Mouse (Mus musculus): ENCODE measurements around the gene Abcb7. TPM values are rescaled to one million over a fixed set of nuclear protein-coding genes. Genes with fewer than 3 reads are reported as not detected.

Gene Abcb7
- polyA plus RNA-seq (2015; fragmentation: Nextera tagmentation; extraction: Ambion mirVana): 10.1 and 11.2 TPM in 2 replicates

DNA sequence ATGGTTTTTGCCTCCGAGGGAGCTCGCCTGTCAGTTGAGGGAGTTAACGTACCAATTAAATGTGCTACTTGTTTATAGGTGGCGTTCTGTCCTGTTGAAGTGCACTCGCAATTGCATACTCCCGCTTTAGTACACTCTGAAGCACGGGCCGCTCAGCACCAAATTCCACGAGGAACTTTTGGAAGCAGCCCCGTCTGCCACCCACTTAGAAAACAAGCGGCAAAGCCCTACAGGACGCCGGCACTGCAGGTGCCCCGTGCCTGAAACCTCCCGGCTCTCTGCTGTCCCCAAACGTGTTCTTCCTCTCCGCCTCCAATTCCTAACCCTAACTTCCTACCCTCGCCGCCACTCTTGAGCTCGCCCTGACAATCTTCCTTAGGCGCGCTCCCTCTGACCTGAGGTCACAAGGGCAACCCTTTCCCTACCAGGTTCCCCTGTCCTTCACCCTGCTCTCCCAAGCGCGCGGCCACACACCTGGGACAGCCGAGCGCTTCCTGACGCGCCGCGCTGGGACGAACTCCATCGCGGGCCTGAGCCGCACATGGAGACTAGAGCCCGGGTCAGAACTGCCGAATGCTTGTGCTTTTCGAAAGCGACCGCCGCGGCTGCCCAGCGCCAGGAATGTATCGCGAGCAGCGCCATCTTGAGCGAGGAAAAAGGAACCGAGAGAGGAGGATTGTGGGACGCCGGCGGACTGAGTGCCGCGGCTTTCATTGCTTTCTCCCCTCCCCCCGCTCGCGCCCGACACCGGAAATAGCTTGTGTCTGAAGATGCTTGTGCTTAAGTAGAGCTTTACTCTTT is at the start of gene Abcb7:
TSS of gene Abcb7 (minus strand) at position 674 of the 801 bp plus-strand sequence.
- 15% methylated on average over 56 of the region's 58 CpGs for WGBS

DNA sequence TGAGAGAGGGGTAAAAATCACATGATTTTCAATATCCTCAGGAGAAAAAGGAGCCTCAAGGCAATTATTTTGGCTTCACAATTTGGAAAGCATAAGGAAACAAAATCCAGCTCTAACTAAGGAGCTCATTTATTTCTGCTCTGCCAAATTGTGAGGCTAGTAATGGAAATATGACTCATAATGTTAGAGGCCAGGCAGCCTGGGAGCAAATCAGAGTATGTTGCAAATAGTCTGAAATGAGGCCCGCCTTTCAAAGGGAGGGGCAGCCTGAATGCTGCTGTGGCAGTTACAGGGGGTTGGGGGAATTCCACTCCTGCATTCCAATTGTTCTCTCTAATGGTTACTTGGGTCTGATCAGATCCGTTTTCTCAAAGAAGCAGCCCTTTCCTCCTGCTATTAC is 48.1 kb upstream of the Abcb7 start:
- Histone ChIP-seq H3K4me3 (replicated peaks; ENCODE audit: low read length) (no peak overlapping the region), H3K4me1 (replicated peaks; ENCODE audit: control insufficient read depth, insufficient read depth, low read length) (no peaks in the 10 kb centered on the region), H3K9me3 (ENCODE audit: control insufficient read depth, low read length) (no peaks in the 10 kb centered on the region), H3K36me3 (ENCODE audit: control insufficient read depth, insufficient read depth) (no peaks in the 10 kb centered on the region), H3K27ac (ENCODE audit: low read length) (no peak overlapping the region), H3K4me2 (ENCODE audit: low read length) (no peak overlapping the region), H3K27me3 (replicated peaks; ENCODE audit: control insufficient read depth, insufficient read depth, low read length) (peaks cover 3% of the 10 kb centered on the region; the same call in 1 of the 2 replicates), H3K9ac (replicated peaks; ENCODE audit: low read depth, low read length) (no peak overlapping the region)
- WGBS: 35% methylated on average over 2 of the region's 2 CpGs
- ATAC-seq: no peak

More for the DNA sequence above, at the start of gene Abcb7:
- Histone ChIP-seq H3K4me1 (replicated peaks; ENCODE audit: control insufficient read depth, insufficient read depth, low read length) (no peaks in the 10 kb centered on the region), H3K27me3 (replicated peaks; ENCODE audit: control insufficient read depth, insufficient read depth, low read length) (0 out of 2 replicates have a peak, but pooled peaks cover 3% of the 10 kb centered on the region), H3K27ac (ENCODE audit: low read length) (peak within 1 kb of the TSS; percentile 92), H3K36me3 (ENCODE audit: control insufficient read depth, insufficient read depth) (no peaks in the 10 kb centered on the region), H3K4me2 (ENCODE audit: low read length) (peak within 1 kb of the TSS; percentile 54), H3K9me3 (ENCODE audit: control insufficient read depth, low read length) (no peaks in the 10 kb centered on the region), H3K4me3 (replicated peaks; ENCODE audit: low read length) (peak within 1 kb of the TSS; percentile 71), H3K9ac (replicated peaks; ENCODE audit: low read depth, low read length) (peak within 1 kb of the TSS; percentile 75)
- peak; percentile 98 for ATAC-seq

DNA sequence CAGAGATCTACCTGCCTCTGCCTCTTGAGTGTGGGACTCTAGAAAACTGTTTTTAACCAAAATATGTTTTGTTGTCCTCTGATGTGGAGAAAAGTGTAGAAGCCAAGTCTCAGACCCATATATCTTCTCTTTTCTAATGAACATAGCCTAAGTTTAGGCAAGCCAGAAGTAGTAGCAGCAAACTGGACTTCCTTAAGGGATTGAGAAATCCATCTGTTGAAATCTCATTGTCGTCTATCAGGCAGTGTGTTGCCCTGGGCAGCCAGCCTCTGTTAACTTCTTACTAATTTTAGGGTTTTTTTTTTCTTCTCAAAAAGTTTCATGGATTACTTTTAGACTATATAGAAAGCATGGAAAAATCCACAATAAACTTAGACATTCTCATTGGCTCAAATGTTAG is 38.8 kb upstream of the Abcb7 start:
- 82% methylated on average over 1 of the region's 1 CpGs for WGBS

DNA sequence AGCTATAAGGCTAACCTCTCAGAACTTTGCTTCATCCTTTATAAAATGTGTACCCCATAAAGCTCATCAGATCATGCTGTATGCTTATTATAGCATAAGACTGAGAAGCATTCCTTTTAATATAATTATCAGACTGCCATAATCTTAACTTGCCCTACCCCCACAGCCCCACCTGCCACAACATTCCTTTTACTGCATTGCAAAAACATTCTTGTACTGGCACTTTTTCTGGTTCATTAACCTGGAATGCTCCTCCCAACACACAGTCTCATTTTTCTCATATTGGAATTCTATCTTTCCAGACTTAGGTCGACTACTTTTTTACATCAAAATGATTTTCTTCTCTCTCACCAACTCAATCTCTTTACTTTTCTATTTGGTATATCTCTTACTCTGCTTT is 19.8 kb upstream of the Abcb7 start:
- WGBS: 19% methylated on average over 1 of the region's 1 CpGs

More for the DNA sequence above, 38.8 kb upstream of the Abcb7 start:
- H3K9me3 ChIP-seq (ENCODE audit: control insufficient read depth, low read length): no peaks in the 10 kb centered on the region
- ATAC-seq: no peak
- H3K36me3 ChIP-seq (ENCODE audit: control insufficient read depth, insufficient read depth): no peaks in the 10 kb centered on the region
- no peak overlapping the region for H3K4me3 ChIP-seq (replicated peaks; ENCODE audit: low read length)
- H3K9ac ChIP-seq (replicated peaks; ENCODE audit: low read depth, low read length): no peak overlapping the region
- no peak overlapping the region for H3K27ac ChIP-seq (ENCODE audit: low read length)
- no peak overlapping the region for H3K4me2 ChIP-seq (ENCODE audit: low read length)
- no peaks in the 10 kb centered on the region for H3K4me1 ChIP-seq (replicated peaks; ENCODE audit: control insufficient read depth, insufficient read depth, low read length)
- H3K27me3 ChIP-seq (replicated peaks; ENCODE audit: control insufficient read depth, insufficient read depth, low read length): no peaks in the 10 kb centered on the region

DNA sequence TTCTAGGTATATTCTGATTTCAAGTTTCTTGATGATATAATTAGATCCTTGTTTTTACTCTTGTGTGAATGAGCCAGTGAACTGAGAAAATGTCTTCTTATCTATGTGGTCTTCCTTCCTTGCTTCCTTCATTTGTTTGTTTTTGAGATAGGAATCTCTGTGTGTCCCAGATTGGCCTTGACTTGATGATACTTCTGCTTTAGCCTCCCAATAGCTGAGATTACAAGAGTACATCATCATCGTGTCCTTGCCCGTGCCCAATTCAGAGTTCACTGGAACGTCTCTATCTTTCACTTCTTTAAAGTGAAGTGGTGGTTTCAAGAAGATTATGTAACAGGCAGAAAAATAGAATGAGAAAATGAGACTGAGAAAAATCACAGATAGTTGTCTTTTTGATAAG is 14.5 kb upstream of the Abcb7 start:
- H3K4me3 ChIP-seq (replicated peaks; ENCODE audit: low read length): no peak overlapping the region
- H3K9ac ChIP-seq (replicated peaks; ENCODE audit: low read depth, low read length): no peak overlapping the region
- H3K27ac ChIP-seq (ENCODE audit: low read length): no peak overlapping the region
- no peaks in the 10 kb centered on the region; the same call in none of the 2 replicates for H3K27me3 ChIP-seq (replicated peaks; ENCODE audit: control insufficient read depth, insufficient read depth, low read length)
- 83% methylated on average over 3 of the region's 3 CpGs for WGBS
- H3K9me3 ChIP-seq (ENCODE audit: control insufficient read depth, low read length): no peaks in the 10 kb centered on the region
- H3K4me2 ChIP-seq (ENCODE audit: low read length): no peak overlapping the region
- H3K4me1 ChIP-seq (replicated peaks; ENCODE audit: control insufficient read depth, insufficient read depth, low read length): no peaks in the 10 kb centered on the region
- no peaks in the 10 kb centered on the region for H3K36me3 ChIP-seq (ENCODE audit: control insufficient read depth, insufficient read depth)
- ATAC-seq: no peak

More for the DNA sequence above, 19.8 kb upstream of the Abcb7 start:
- ATAC-seq: no peak
- no peak overlapping the region for H3K4me2 ChIP-seq (ENCODE audit: low read length)
- no peaks in the 10 kb centered on the region; the same call in none of the 2 replicates for H3K27me3 ChIP-seq (replicated peaks; ENCODE audit: control insufficient read depth, insufficient read depth, low read length)
- no peaks in the 10 kb centered on the region for H3K9me3 ChIP-seq (ENCODE audit: control insufficient read depth, low read length)
- no peaks in the 10 kb centered on the region for H3K36me3 ChIP-seq (ENCODE audit: control insufficient read depth, insufficient read depth)
- no peak overlapping the region for H3K9ac ChIP-seq (replicated peaks; ENCODE audit: low read depth, low read length)
- H3K4me1 ChIP-seq (replicated peaks; ENCODE audit: control insufficient read depth, insufficient read depth, low read length): no peaks in the 10 kb centered on the region
- no peak overlapping the region for H3K4me3 ChIP-seq (replicated peaks; ENCODE audit: low read length)
- H3K27ac ChIP-seq (ENCODE audit: low read length): no peak overlapping the region

DNA sequence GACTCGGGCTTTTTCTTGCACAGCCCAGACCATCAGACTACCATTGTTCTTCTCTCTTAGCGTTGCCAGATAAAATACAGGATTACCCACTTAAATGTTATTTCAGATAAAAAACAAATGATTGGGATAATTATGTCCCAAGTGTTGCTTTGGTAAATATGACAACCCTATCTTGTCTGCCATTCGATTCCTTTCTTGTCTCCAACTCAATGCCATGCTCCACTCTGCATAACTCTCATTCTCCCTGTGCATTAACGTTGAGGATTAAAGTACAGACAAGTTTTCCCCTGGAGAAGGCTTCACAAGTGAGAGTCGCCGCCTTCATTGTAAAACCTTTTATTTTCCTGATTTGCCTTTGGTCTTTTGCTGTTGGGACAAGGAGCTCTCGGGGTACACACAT is 339 bp upstream of the Abcb7 start:
- WGBS: 46% methylated on average over 7 of the region's 7 CpGs
- no peak overlapping the region; the same call in 1 of the 2 replicates for H3K9ac ChIP-seq (replicated peaks; ENCODE audit: low read depth, low read length)

DNA sequence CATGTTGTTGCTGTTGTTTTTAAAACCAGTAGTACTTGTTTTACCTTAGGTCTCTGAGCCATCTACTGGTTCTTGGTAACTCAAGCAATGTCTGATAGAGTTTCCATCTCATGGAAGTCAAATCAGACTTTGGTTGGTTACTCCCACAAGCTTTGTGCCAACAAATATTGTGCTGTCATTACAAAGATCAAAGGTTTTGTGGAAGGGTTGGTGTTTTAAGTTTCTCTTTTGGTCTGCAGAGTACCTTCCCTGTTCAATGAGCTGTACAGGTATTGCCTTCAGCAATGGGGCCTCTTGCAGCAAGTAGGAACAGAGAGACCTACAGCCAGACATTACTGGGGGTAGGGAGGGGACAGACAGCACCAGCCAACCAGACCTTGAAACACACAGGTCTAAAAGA is 5.5 kb downstream of the Abcb7 start:
- no peaks in the 10 kb centered on the region for H3K36me3 ChIP-seq (ENCODE audit: control insufficient read depth, insufficient read depth)
- no peaks in the 10 kb centered on the region for H3K4me1 ChIP-seq (replicated peaks; ENCODE audit: control insufficient read depth, insufficient read depth, low read length)
- no peak overlapping the region for H3K9ac ChIP-seq (replicated peaks; ENCODE audit: low read depth, low read length)
- no peak for ATAC-seq
- no peaks in the 10 kb centered on the region for H3K9me3 ChIP-seq (ENCODE audit: control insufficient read depth, low read length)
- H3K4me2 ChIP-seq (ENCODE audit: low read length): no peak overlapping the region
- H3K27ac ChIP-seq (ENCODE audit: low read length): no peak overlapping the region
- H3K4me3 ChIP-seq (replicated peaks; ENCODE audit: low read length): no peak overlapping the region
- H3K27me3 ChIP-seq (replicated peaks; ENCODE audit: control insufficient read depth, insufficient read depth, low read length): no peaks in the 10 kb centered on the region

More for the DNA sequence above, 339 bp upstream of the Abcb7 start:
- Histone ChIP-seq H3K27me3 (replicated peaks; ENCODE audit: control insufficient read depth, insufficient read depth, low read length) (0 out of 2 replicates have a peak, but pooled peaks cover 3% of the 10 kb centered on the region), H3K9me3 (ENCODE audit: control insufficient read depth, low read length) (no peaks in the 10 kb centered on the region), H3K4me2 (ENCODE audit: low read length) (peak overlapping the region; percentile 46), H3K4me1 (replicated peaks; ENCODE audit: control insufficient read depth, insufficient read depth, low read length) (no peaks in the 10 kb centered on the region), H3K4me3 (replicated peaks; ENCODE audit: low read length) (peak overlapping the region; percentile 71), H3K36me3 (ENCODE audit: control insufficient read depth, insufficient read depth) (no peaks in the 10 kb centered on the region), H3K27ac (ENCODE audit: low read length) (peak overlapping the region; percentile 92)
- ATAC-seq: peak; percentile 34; the same call in 1 of the 2 replicates

DNA sequence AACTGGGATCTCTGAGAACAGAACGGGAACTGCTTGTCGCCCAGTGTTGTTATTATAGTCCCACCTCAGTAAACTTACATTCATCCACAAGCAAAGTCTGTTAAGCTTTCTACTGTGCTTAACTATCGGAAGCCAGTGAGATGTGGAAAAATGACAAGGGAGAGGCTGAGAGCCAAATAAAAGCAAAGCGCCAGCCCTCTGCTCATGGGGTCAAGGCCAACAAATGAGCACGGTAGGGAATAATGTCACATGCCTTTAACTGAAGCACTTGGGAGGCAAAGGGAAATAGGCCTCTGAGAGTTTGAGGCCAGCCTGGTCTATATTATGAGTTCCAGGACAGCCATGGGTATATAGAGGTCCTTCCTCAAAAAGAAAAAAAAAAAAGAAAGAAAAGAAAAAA is 11.2 kb downstream of the Abcb7 start:
- H3K4me1 ChIP-seq (replicated peaks; ENCODE audit: control insufficient read depth, insufficient read depth, low read length): no peaks in the 10 kb centered on the region
- H3K9me3 ChIP-seq (ENCODE audit: control insufficient read depth, low read length): no peaks in the 10 kb centered on the region
- no peaks in the 10 kb centered on the region for H3K36me3 ChIP-seq (ENCODE audit: control insufficient read depth, insufficient read depth)
- WGBS: 69% methylated on average over 5 of the region's 5 CpGs
- no peak overlapping the region for H3K9ac ChIP-seq (replicated peaks; ENCODE audit: low read depth, low read length)
- H3K27me3 ChIP-seq (replicated peaks; ENCODE audit: control insufficient read depth, insufficient read depth, low read length): 0 out of 2 replicates have a peak, but pooled peaks cover 2% of the 10 kb centered on the region
- H3K4me3 ChIP-seq (replicated peaks; ENCODE audit: low read length): no peak overlapping the region
- ATAC-seq: no peak
- H3K4me2 ChIP-seq (ENCODE audit: low read length): no peak overlapping the region
- no peak overlapping the region for H3K27ac ChIP-seq (ENCODE audit: low read length)

DNA sequence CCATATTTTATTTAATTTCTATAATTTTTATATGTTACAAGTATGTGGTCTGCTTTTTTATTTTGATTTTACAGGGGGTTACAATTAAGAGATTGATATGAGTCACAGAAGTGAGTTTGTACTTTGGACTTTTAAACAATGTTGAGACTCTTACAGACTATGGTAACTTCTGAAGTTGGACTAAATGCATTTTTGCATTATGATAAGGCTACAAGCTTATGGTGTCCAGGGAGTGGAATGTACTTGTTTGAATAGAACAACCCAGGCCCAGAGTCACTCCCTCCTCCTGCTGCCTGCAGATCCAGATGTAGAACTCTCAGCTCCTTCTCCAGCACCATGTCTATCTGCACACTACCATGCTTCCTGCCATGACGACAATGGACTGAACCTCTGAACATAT is 12.5 kb downstream of the Abcb7 start:
- H3K4me3 ChIP-seq (replicated peaks; ENCODE audit: low read length): no peak overlapping the region
- ATAC-seq: no peak
- H3K9me3 ChIP-seq (ENCODE audit: control insufficient read depth, low read length): no peaks in the 10 kb centered on the region
- WGBS: 95% methylated on average over 1 of the region's 1 CpGs
- H3K27me3 ChIP-seq (replicated peaks; ENCODE audit: control insufficient read depth, insufficient read depth, low read length): 0 out of 2 replicates have a peak, but pooled peaks cover 2% of the 10 kb centered on the region
- no peaks in the 10 kb centered on the region for H3K36me3 ChIP-seq (ENCODE audit: control insufficient read depth, insufficient read depth)
- no peak overlapping the region for H3K9ac ChIP-seq (replicated peaks; ENCODE audit: low read depth, low read length)
- H3K27ac ChIP-seq (ENCODE audit: low read length): no peak overlapping the region
- H3K4me1 ChIP-seq (replicated peaks; ENCODE audit: control insufficient read depth, insufficient read depth, low read length): no peaks in the 10 kb centered on the region
- H3K4me2 ChIP-seq (ENCODE audit: low read length): no peak overlapping the region

All from forebrain, embryonic 16.5 days (tissue).